Mouse (Mus musculus): ENCODE data around the gene Psmd13.
A peak's percentile ranks its signal among the peaks of the same experiment; 100 is the strongest.

Psmd13 gene

DNA sequence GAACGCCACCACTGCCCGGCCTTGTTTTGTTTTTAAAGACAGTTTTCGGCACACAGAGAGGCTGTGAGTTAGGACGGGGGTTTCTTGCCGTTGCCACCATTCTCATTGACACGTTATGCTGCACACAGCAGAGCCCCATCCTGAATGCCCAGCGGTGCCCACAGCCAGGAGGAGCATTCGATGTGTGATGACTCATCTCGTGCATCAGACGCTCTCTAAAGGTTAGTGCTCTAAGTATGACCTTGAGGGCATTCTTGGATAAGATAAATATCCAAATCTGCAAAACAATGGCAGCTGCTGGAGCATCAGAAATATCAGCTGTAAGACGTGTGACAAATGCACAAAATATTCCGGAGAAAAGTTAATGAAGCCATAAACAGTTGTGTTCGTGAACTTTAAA lies 25.4 kb downstream of the Psmd13 start:
- DNase-seq (ENCODE audit: low spot score): no peak

DNA sequence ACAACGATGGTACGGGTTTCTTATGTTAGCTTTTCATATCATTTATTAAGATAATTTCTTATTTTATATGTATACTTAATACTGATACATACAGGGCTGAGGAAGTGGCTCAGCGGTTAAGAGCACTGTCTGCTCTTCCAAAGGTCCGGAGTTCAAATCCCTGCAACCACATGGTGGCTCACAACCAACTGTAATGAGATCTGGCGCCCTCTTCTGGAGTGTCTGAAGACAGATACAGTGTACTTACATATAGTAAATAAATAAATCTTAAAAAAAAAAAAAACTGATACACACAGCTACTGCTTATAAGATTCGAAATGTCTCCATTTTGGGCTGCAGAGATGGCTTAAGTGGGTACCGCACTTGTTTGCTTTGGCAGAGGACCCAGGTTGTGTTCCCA lies 25.9 kb downstream of the Psmd13 start:
- DNase-seq (ENCODE audit: low spot score): no peak

DNA sequence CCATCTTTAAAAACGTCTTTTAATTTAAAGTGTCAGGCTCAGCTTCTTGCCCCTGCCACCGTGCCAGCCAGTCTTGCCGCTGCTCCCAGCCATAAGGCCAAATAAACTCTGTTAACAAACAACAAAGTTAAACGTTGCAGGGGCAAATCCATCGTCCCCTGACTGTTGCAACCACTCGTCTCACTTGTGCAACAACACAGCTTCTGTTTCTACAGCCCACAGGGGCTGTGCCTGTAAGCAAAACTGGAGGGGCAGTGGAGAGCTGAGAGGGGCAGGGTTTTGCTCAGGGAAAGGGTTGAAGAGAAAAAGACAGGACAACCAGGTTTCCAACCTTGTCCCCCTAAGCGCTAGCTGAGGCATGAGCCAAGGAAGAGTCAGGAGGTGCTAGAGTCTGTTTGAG lies 26.4 kb downstream of the Psmd13 start:
- DNase-seq (ENCODE audit: low spot score): no peak

DNA sequence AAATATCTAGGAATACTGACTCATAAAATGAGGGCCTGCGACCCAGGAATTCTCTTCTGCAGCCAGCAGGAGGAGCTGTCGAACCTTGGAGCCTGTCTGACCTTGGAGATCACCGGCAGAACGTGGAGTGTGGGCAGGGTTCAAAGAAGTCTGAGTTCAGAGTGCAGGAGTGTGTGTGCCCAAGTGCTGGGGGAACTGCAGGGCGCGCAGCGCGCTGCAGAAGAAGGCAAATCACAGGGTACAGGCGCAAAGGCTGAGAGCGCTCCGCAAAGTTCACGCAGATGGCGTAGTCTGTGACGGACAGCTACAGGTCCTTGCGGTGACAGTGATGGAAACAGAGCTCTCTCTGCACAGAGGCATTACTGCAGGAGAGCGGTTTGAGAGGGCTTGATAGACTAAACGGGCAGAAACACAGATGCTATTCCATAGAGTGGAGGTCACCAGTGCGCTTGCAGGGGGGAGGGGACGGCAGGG lies 26.9 kb downstream of the Psmd13 start:
- peak; percentile 84 for DNase-seq (ENCODE audit: low spot score)

DNA sequence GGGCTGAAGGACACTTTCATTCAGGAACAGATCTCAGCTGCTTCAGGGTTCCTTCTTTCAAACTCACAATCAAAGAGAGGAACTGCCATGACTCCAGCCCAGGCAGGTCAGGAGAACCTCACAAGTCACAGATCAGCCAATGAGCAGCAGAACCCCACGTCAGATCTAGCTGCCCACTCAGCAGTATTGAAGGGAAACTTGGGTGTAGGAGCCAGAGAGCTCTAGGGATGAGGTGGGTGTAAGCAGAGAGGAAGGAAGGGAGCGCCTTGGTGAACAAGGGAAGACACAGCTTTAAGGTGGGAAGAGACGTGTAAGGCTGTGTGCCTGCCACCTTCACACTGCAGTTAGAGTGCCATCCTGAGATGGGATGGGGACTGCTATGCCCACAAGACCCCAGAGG lies 30.5 kb downstream of the Psmd13 start:
- no peak for DNase-seq (ENCODE audit: low spot score)

DNA sequence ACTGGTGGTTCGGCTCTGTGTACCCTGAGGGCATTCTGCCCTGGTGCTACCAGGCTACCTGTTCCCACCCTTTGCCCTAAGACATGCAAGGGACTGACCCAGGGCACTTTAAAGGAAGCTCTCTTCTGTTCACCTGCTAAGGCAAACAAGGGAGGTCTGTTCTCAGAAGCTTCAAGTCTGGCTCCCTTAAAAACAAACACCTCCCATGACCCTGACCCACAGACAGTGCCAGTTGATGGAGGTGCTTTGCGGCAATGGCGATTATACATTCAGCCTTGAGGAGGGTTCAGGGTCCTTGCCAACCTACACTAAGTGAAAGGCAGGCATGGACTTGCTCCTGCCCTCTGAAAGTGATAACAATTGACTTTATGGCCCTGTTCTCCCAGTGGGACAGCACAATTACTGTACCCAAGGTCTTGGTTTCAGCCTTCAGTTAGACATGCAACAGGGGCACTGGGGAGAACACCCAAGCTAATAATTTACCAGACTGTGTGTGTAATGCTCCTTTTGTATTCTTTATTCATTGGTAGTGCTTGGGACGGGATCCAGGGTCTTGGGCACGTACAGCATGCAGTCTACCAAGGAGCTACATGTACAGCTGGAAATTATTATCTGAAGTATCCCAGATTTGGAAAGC lies 31.2 kb downstream of the Psmd13 start:
- peak; percentile 51 for DNase-seq (ENCODE audit: low spot score)

DNA sequence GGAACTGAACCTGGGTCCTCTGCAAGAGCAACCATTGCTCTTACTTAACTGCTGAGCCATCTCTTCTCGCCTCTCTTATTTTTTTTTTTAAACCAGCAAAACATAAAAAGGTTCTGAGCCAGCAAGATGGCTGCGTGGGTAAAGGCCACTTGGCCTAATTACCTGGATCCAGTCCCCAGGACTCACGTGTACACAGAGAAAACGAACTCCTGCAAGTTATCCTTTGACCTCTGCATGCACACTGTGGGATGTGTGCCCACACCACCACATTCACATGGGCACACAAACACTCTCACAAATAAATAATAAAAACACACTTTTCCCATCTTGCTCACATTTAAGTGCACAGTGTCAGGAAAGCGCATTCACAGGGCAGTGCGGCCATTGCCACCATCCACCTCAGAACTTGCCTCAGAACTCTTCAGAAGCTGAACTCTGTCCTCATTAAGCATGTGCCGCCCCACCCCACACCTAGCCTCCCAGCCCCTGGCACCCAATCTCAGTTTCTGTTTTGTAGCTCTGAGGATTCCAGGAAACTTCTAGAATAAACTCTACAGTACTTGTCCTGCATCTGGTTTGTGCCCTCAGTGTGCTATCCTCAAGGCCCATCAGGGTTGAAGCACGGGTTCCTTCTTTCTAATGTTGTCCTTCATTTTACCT lies 32.4 kb downstream of the Psmd13 start:
- DNase-seq (ENCODE audit: low spot score): no peak

DNA sequence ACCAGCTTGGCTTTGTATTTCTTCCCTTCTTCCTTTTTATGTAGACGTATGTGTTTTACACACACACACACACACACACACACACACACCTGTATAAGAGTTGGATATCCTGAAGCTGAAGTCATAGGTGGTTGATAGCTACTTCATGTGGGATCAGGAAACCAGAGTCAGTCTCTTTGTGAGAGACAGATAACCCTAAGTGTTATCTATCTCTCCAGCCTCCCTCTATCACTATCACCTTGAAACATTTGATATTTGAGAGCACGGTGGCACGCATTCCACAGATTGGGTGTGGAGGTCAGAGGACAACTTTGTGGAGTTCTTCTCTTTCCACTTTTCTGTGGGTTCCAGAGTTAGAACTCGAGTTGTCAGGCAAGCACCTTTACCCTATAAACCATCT lies 38.1 kb downstream of the Psmd13 start:
- no peak for DNase-seq (ENCODE audit: low spot score)

DNA sequence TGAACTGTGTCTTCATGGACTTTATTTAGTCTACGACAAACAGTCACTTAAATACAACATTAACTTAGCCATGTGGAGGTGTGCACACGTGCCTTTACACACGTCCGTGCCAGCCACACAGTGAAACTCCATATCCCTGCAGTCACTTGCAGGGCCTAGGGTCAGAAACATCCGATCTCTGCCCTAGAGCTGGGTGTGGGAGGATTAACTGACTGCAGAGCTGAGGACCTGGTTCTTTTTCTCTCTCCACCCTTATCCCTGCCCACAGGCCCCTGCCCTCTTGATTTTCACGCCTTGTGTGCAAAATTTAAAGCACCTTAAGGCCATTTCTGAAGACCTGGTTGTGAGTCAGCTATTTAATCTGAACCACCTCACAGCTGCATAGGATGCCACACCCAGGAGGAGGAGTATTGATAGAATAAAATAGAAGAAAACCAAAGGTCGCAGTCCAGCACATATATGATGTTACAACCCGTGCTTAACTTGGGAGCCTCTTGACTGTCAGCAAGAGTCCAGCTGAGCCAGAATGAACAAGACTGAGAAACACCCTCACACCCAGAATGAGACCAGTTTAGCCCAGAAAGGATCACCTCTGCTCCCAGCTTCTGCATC lies 38.8 kb downstream of the Psmd13 start, which contains the start of gene Nlrp6:
Gene Nlrp6, plus strand, starts transcription at position 485 of the 612 bp plus-strand sequence.
- DNase-seq (ENCODE audit: low spot score): no peak

DNA sequence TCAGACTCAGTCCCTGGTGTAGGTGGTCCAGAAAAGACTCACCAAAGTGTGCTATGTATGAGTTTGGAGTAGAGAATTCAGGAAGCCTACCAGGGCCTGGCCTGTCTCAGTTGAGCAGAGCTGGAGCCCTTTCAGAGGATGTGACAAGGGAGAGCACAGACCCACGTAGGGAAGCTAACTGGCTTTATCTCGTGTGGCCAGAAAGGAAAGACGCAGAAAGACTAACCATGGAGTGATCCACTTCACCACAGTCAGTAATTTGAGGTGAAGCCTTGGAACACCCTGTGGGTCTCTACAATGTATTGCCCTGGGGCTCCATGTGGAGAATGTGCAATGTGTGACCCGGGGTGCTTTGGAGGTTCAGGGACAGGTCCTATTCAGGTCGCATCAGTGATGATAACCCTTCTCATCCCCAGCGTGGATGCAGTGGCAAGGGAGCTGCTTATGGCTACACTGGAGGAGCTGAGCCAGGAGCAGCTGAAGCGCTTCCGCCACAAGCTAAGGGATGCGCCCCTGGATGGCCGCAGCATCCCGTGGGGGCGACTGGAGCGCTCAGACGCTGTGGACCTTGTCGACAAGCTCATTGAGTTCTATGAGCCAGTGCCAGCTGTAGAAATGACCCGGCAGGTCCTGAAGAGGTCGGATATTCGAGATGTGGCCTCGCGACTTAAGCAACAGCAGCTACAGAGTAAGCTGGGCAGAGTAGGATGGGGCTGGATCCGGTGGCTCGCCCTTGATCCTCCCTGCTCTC lies 39.6 kb downstream of the Psmd13 start:
- DNase-seq (ENCODE audit: low spot score): no peak

DNA sequence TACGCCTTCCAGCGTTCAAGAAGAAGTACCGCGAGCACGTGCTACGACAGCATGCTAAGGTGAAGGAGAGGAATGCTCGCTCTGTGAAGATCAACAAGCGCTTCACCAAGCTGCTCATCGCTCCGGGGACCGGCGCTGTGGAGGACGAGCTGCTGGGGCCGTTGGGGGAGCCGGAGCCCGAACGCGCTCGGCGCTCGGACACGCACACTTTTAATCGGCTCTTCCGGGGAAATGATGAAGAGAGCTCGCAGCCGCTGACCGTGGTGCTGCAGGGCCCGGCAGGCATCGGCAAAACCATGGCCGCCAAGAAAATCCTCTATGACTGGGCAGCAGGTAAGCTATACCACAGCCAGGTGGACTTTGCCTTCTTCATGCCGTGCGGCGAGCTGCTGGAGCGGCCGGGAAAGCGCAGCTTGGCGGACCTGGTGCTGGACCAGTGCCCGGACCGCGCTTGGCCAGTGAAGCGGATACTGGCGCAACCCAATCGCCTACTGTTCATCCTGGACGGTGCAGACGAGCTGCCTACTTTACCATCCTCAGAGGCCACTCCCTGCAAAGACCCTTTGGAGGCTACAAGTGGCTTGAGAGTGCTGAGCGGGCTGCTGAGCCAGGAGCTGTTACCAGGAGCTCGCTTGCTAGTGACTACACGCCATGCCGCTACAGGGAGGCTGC lies 40.8 kb downstream of the Psmd13 start:
- DNase-seq (ENCODE audit: low spot score): peak; percentile 50

DNA sequence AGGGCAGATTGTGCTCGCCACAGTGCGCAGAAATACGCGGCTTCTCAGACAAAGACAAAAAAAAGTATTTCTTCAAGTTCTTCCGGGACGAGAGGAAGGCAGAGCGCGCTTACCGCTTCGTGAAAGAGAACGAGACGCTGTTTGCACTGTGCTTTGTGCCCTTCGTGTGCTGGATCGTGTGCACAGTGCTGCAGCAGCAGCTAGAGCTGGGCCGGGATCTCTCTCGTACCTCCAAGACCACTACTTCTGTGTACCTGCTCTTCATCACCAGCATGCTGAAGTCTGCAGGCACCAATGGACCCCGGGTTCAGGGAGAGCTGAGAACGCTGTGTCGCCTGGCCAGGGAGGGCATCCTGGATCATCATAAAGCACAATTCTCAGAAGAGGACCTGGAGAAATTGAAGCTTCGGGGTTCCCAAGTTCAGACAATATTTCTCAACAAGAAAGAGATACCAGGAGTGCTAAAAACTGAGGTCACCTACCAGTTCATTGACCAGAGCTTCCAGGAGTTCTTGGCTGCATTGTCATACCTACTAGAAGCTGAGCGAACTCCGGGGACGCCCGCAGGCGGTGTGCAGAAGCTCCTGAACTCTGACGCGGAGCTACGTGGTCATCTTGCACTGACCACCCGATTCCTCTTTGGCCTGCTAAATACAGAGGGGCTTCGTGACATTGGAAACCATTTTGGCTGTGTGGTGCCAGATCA lies 41.5 kb downstream of the Psmd13 start:
- DNase-seq (ENCODE audit: low spot score): no peak

DNA sequence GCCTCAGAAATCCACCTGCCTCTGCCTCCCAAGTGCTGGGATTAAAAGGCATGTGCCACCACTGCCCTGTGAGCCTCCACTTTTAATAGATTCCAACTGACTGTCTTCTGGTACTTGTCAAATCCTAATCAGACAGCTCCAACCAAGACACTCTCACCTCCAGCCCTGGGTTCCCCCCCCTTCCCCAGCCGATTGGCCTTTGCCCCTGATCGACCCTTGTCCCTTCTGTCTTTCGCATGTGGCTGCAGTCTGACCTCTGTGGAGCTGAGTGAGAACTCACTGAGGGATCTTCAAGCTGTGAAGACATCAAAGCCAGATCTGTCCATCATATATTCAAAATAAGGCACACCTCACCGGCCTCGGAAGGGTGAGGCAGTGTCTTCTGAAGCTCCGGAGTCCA lies 45.4 kb downstream of the Psmd13 start:
- peak; percentile 77 for DNase-seq (ENCODE audit: low spot score)

DNA sequence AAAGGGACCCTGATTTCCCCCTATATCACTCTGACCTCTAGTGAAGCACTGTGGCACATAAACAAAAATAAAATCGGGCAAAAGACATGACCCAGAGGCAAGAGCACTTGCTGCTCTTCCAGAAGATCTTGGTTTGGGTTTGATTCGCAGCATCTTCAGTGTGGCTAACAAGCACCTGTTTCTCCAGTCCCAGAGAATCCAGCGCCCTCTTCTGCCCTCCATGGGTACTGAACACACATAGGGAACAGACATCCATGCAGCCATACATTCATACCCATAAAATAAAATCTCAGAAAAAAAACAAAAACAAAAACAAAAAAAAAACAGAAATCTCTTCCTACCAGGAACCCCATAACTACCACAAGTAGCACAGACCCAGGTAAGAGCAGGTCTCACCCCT lies 56.7 kb downstream of the Psmd13 start:
- no peak for DNase-seq (ENCODE audit: low spot score)

DNA sequence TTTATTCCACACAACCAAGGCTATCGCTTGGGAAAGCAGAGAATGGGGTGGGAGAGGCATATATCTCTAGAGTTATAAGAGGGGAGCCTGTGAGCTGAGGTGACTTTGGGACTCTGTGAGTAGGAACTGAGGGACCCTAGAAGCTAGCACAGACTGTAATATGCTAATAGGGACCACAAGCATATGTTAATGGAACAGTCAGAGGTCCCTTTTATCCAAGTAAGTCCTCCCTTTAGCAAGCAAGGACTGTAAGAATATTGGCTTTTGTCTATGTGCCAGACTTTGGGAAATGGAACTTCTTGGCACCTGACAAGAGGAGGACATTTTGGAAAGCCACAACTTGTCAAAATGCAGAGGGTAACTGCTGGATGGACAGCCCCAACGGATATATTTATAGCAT lies 57.1 kb downstream of the Psmd13 start:
- no peak for DNase-seq (ENCODE audit: low spot score)

DNA sequence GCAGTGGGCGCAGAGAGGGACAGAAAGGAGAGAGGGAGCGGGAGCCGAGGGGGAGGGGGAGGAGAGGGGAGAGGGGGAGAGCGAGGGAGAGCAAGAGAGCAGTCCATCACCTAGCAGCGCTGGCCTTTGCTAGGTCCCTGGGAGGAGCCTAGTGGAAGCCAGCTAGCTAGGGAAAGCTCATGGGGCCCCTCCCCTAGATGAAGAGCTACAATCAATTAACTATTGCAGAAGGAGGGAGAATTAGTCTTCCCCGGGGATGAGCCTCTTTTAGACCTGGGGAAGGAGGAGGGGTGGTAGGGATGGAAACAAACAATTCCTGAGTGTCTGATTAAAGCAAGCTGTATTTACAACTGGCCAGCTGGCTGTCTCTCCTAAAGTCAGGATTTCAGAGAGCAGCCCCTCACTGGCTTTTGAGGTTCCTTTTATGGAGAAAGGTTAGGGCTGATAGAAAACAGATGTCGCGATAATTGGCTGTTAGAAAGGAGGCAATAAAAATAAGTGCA lies 58.0 kb downstream of the Psmd13 start:
- peak; percentile 36 for DNase-seq (ENCODE audit: low spot score)

DNA sequence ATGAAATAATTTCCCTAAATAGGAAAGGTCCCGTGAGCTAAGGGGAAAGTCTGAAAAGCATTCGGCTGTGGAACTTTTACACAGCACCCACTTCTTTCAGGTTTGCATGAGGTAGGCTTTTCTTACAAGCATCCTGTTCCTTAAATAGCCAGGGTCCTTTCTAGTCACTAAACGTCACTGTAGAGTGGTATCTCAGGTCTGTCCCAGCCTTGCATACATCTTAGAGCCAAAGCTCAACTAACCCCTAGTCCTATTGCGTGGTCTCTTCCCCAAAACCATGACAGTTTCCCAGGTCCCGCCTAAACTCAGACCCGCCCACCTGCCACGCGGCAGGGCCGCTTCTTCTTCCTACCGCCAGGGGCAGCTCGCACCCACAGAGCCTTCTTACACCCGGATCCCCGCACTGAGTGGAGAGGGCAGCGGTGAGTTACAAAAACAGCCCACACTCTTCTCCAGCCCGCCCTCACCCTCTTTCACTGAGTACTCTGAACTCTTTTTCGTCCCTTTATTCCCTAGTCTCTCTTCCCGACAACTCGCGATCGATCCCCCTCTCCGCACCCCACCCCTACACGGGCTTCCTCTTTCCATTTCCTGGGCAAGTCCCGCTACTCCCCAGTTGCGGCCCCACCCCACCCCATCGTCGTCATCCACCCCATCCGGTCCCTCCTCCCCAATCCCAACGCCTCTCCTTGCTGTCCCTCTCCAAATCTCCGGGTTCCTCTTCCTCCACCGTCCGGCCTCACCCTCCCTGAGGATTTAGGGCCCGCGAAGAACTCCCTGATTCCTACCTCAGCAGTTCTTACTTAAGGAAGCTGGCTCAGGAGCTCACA lies 59.7 kb downstream of the Psmd13 start, which contains the start of gene Pgghg:
Gene Pgghg, plus strand, starts transcription at position 170 of the 830 bp plus-strand sequence.
- peak; percentile 90 for DNase-seq (ENCODE audit: low spot score)

DNA sequence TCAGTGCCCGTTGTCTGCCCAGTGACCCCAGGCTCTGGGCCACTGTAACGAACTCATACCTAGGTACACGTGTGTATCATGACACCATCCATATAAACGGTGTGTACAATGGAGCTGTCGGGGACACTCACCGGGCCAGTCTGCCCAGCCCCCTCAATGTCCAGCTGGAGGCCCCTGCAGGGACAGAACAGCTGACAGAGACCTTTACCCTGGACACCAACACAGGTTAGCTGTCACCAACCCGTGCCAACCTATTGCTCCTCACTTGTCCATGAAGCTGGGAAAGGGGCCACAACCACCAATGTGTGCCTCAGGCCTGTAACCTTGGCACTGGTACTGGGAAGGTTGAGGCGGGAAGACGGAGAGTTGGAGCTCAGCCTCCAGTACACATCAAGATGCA lies 60.6 kb downstream of the Psmd13 start:
- no peak for DNase-seq (ENCODE audit: low spot score)

DNA sequence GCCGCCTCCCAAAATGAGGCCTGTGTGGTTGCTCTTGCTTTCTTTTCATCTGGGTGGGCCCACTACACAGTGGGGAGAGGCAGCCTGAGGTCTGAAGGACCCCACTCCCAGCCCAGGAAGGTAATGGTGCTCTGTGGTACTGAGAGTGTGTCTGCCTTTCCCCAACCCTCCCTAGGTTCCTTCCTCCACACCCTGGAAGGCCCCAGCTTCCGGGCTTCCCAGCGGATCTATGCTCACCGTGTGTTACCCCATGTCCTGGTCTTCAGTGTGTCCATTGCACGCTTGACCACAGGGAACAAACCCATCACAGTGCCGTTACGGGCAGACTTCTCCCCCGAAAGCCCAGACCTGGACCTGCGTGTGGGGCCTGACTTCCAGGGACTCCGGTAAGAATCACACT lies 61.0 kb downstream of the Psmd13 start:
- no peak for DNase-seq (ENCODE audit: low spot score)

DNA sequence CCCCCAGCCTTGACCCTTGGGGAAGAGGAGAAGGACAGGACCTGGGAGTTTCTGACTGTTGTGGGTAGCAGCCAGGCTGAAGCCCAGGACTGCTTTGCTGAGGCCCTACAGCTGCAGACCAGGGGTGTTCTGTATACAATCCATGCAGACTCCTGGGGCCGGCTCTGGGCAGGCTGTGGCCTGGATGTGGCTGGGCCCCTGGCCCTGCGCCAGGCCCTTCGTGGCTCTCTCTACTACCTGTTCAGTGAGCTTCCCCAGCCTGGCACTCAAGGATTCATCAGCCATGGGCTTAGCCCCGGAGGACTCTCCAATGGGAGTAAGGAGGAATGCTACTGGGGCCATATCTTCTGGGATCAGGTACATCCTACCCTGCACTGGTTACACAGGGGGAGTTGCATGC lies 61.6 kb downstream of the Psmd13 start:
- DNase-seq (ENCODE audit: low spot score): no peak

Measured in yolk sac, embryonic 10.5 days (tissue).